Mouse (Mus musculus) forelimb bud, embryonic 11.5 days (tissue): ENCODE data around the gene Kdm5a.

ENCODE experiments used
- DNase-seq: peaks from one replicate; pipeline ENCODE4 v3.0.0-alpha.2; 2012; ENCODE audit warnings: low read depth, low spot score

The Kdm5a gene

GRCm38 (mm10) chr6:120363688-120364522 lies at the start of gene Kdm5a, which contains the start of gene Ccdc77:
Kdm5a (plus strand) TSS chr6:120364124.
Ccdc77 (minus strand) TSS chr6:120364374.
- peak; percentile 97 for DNase-seq

- no peak for DNase-seq
Observed at GRCm38 (mm10) chr6:120318303-120318940, 45.5 kb upstream of the Kdm5a start.

- DNase-seq = no peak
Observed at GRCm38 (mm10) chr6:120319129-120319528, 44.8 kb upstream of the Kdm5a start.

GRCm38 (mm10) chr6:120320369-120320768 lies 43.6 kb upstream of the Kdm5a start:
- DNase-seq = no peak

- DNase-seq = peak; percentile 83
Observed at GRCm38 (mm10) chr6:120324295-120324927, 39.5 kb upstream of the Kdm5a start.

GRCm38 (mm10) chr6:120332351-120332750 lies 31.6 kb upstream of the Kdm5a start:
- no peak for DNase-seq

GRCm38 (mm10) chr6:120343992-120344391 lies 19.9 kb upstream of the Kdm5a start:
- DNase-seq = no peak

GRCm38 (mm10) chr6:120349018-120349417 lies 14.9 kb upstream of the Kdm5a start:
- DNase-seq = no peak

- DNase-seq = no peak
Observed at GRCm38 (mm10) chr6:120356478-120356877, 7.4 kb upstream of the Kdm5a start.

GRCm38 (mm10) chr6:120356951-120357945 lies 6.7 kb upstream of the Kdm5a start:
- DNase-seq = peak; percentile 94

GRCm38 (mm10) chr6:120362124-120362523 lies 1.8 kb upstream of the Kdm5a start:
- no peak for DNase-seq

GRCm38 (mm10) chr6:120362774-120363687 lies 893 bp upstream of the Kdm5a start:
- DNase-seq = no peak

- DNase-seq = peak; percentile 4
Observed at GRCm38 (mm10) chr6:120364523-120364905, 590 bp downstream of the Kdm5a start.

GRCm38 (mm10) chr6:120365051-120365450 lies 1.1 kb downstream of the Kdm5a start:
- DNase-seq = peak; percentile 8

GRCm38 (mm10) chr6:120376736-120377135 lies 12.8 kb downstream of the Kdm5a start:
- no peak for DNase-seq

GRCm38 (mm10) chr6:120390054-120390453 lies 26.1 kb downstream of the Kdm5a start:
- DNase-seq = no peak

- DNase-seq = no peak
Observed at GRCm38 (mm10) chr6:120392811-120393210, 28.9 kb downstream of the Kdm5a start.

GRCm38 (mm10) chr6:120395622-120396345 lies 31.9 kb downstream of the Kdm5a start:
- no peak for DNase-seq

- no peak for DNase-seq
Observed at GRCm38 (mm10) chr6:120403936-120404335, 40.0 kb downstream of the Kdm5a start.
